Mouse (Mus musculus): ENCODE data around the gene Ccnd1. TPM values are rescaled to one million over a fixed set of nuclear protein-coding genes. Genes with fewer than 3 reads are reported as not detected.

The Ccnd1 gene
- polyA plus RNA-seq, 1 experiment from 2014 or later, result 89.9 TPM

- H3K4me1 ChIP-seq (replicated peaks), result peaks cover 42% of the 10 kb centered on the region
- under 1% methylated on average over 32 of the region's 32 CpGs for WGBS
Observed at GRCm38 (mm10) chr7:144938661-144939343, 923 bp downstream of the Ccnd1 start.

GRCm38 (mm10) chr7:144937899-144938517, 1.7 kb downstream of the Ccnd1 start:
- Histone ChIP-seq H3K36me3 (peaks cover 43% of the 10 kb centered on the region), H3K4me1 (replicated peaks) (peaks cover 35% of the 10 kb centered on the region), H3K4me3 (peak overlapping the region; percentile 67), H3K27ac (ENCODE audit: poor library complexity, severe bottlenecking) (peak overlapping the region; percentile 95), H3K27me3 (replicated peaks) (no peaks in the 10 kb centered on the region), H3K4me2 (peak overlapping the region; percentile 96), H3K9ac (peak overlapping the region; percentile 88), H3K9me3 (replicated peaks) (no peaks in the 10 kb centered on the region)
- ATAC-seq (ENCODE audit: insufficient number of reproducible peaks, low FRiP score), result no peak
- WGBS, result 1% methylated on average over 39 of the region's 39 CpGs

More at GRCm38 (mm10) chr7:144938661-144939343, 923 bp downstream of the Ccnd1 start:
- peak overlapping the region; percentile 96 for H3K4me2 ChIP-seq
- no peak for ATAC-seq (ENCODE audit: insufficient number of reproducible peaks, low FRiP score)
- no peaks in the 10 kb centered on the region for H3K27me3 ChIP-seq (replicated peaks)
- H3K4me3 ChIP-seq, result peak overlapping the region; percentile 67
- peaks cover 35% of the 10 kb centered on the region for H3K36me3 ChIP-seq
- peak overlapping the region; percentile 88 for H3K9ac ChIP-seq
- H3K27ac ChIP-seq (ENCODE audit: poor library complexity, severe bottlenecking), result peak overlapping the region; percentile 95
- H3K9me3 ChIP-seq (replicated peaks), result no peaks in the 10 kb centered on the region

DNA sequence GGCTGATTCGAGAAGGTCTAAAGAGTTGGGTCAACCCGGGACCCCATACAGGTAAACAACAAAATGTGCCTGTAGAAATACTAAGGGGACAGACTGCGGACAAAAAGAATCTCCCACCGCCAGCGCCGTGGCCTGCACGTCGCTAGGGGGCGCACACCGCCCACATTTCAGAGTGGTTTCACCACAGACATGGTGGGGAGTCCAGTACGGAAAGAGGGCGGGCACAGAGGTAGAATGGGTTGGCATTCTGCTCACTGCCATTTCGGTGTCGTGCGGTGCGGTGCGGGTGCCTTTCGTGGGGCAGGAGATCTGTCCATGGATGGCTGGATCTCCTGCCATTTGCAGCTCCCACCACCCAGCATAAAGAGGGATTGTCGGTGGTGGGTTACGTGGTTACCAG, 2.2 kb downstream of the Ccnd1 start:
- H3K4me3 ChIP-seq, result peak overlapping the region; percentile 67
- WGBS, result 2% methylated on average over 20 of the region's 20 CpGs
- ATAC-seq (ENCODE audit: insufficient number of reproducible peaks, low FRiP score), result 0 out of 2 replicates have a peak, but pooled peaks have one; percentile 17
- H3K27ac ChIP-seq (ENCODE audit: poor library complexity, severe bottlenecking), result peak overlapping the region; percentile 95
- H3K9ac ChIP-seq, result peak overlapping the region; percentile 88
- peaks cover 49% of the 10 kb centered on the region for H3K36me3 ChIP-seq
- H3K4me1 ChIP-seq (replicated peaks), result peaks cover 30% of the 10 kb centered on the region
- peak overlapping the region; percentile 96 for H3K4me2 ChIP-seq
- H3K9me3 ChIP-seq (replicated peaks), result no peaks in the 10 kb centered on the region
- no peaks in the 10 kb centered on the region for H3K27me3 ChIP-seq (replicated peaks)

GRCm38 (mm10) chr7:144936311-144936880, 3.3 kb downstream of the Ccnd1 start:
- Histone ChIP-seq H3K36me3 (peaks cover 54% of the 10 kb centered on the region), H3K9me3 (replicated peaks) (no peaks in the 10 kb centered on the region), H3K4me1 (replicated peaks) (peaks cover 24% of the 10 kb centered on the region), H3K4me3 (no peak overlapping the region), H3K27me3 (replicated peaks) (no peaks in the 10 kb centered on the region), H3K4me2 (no peak overlapping the region), H3K9ac (no peak overlapping the region), H3K27ac (ENCODE audit: poor library complexity, severe bottlenecking) (no peak overlapping the region)
- 76% methylated on average over 4 of the region's 4 CpGs for WGBS
- ATAC-seq (ENCODE audit: insufficient number of reproducible peaks, low FRiP score), result no peak

GRCm38 (mm10) chr7:144935563-144935962, 4.2 kb downstream of the Ccnd1 start:
- Histone ChIP-seq H3K4me1 (replicated peaks) (peaks cover 23% of the 10 kb centered on the region), H3K9me3 (replicated peaks) (no peaks in the 10 kb centered on the region), H3K36me3 (peaks cover 62% of the 10 kb centered on the region), H3K9ac (no peak overlapping the region), H3K4me2 (no peak overlapping the region), H3K27ac (ENCODE audit: poor library complexity, severe bottlenecking) (no peak overlapping the region), H3K27me3 (replicated peaks) (no peaks in the 10 kb centered on the region), H3K4me3 (no peak overlapping the region)
- WGBS, result 47% methylated on average over 5 of the region's 5 CpGs
- ATAC-seq (ENCODE audit: insufficient number of reproducible peaks, low FRiP score), result no peak

DNA sequence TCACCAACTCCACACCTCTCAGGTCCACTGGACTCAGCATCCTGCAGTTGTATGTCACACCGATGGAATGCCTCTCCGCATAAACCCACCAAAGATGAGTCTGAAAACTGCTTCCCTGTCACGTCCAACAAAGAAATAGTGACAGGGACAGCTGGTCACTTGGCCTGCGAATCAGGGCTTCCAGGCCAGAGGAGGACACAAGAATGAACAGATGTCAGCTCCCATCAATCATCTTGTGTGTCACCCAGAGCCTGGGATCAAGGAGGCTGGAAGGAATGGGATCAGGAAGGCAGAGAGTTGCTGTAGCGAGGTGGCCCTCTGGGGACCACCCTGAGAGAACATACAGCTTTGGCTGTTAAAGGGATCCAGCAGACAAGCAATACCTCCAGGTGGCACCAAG, 4.8 kb downstream of the Ccnd1 start:
- Histone ChIP-seq H3K4me3 (no peak overlapping the region), H3K4me2 (no peak overlapping the region), H3K27me3 (replicated peaks) (no peaks in the 10 kb centered on the region), H3K4me1 (replicated peaks) (peaks cover 16% of the 10 kb centered on the region), H3K27ac (ENCODE audit: poor library complexity, severe bottlenecking) (no peak overlapping the region), H3K9ac (no peak overlapping the region), H3K36me3 (peaks cover 67% of the 10 kb centered on the region), H3K9me3 (replicated peaks) (no peaks in the 10 kb centered on the region)
- ATAC-seq (ENCODE audit: insufficient number of reproducible peaks, low FRiP score), result no peak
- 80% methylated on average over 5 of the region's 5 CpGs for WGBS

- 85% methylated on average over 8 of the region's 8 CpGs for WGBS
- no peak overlapping the region for H3K27ac ChIP-seq (ENCODE audit: poor library complexity, severe bottlenecking)
- no peaks in the 10 kb centered on the region for H3K27me3 ChIP-seq (replicated peaks)
- no peak overlapping the region for H3K4me3 ChIP-seq
- no peak for ATAC-seq (ENCODE audit: insufficient number of reproducible peaks, low FRiP score)
- no peaks in the 10 kb centered on the region for H3K9me3 ChIP-seq (replicated peaks)
- H3K36me3 ChIP-seq, result peaks cover 67% of the 10 kb centered on the region
- H3K4me1 ChIP-seq (replicated peaks), result peaks cover 16% of the 10 kb centered on the region
- no peak overlapping the region for H3K9ac ChIP-seq
- no peak overlapping the region for H3K4me2 ChIP-seq
Observed at GRCm38 (mm10) chr7:144933796-144934195, 5.9 kb downstream of the Ccnd1 start.

DNA sequence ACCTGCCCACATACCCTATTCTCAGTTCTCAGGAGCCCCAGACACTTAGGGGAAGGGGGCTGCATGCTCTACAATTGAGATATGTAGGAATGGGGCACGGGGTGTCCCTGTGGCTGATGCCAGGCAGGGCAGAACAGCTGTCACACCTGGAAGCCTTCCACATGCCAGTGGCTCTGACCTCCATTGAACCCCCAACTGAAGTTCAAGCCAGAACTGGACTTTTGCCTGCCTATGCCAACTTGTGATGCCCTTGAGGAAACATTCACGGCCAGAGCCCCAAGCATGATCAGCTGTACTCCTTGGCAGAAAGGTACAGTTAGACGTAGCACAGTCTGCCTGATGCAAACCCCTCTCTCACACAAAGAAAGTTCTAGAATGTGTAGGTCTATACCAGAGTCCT, 6.4 kb downstream of the Ccnd1 start:
- 84% methylated on average over 3 of the region's 3 CpGs for WGBS
- Histone ChIP-seq H3K9ac (no peak overlapping the region), H3K4me3 (no peak overlapping the region), H3K27me3 (replicated peaks) (no peaks in the 10 kb centered on the region), H3K4me1 (replicated peaks) (peaks cover 18% of the 10 kb centered on the region), H3K9me3 (replicated peaks) (no peaks in the 10 kb centered on the region), H3K4me2 (no peak overlapping the region), H3K36me3 (peaks cover 67% of the 10 kb centered on the region), H3K27ac (ENCODE audit: poor library complexity, severe bottlenecking) (no peak overlapping the region)
- no peak for ATAC-seq (ENCODE audit: insufficient number of reproducible peaks, low FRiP score)

- Histone ChIP-seq H3K27me3 (replicated peaks) (no peaks in the 10 kb centered on the region), H3K36me3 (peaks cover 69% of the 10 kb centered on the region), H3K9ac (no peak overlapping the region), H3K4me1 (replicated peaks) (peaks cover 24% of the 10 kb centered on the region), H3K4me3 (no peak overlapping the region), H3K27ac (ENCODE audit: poor library complexity, severe bottlenecking) (no peak overlapping the region), H3K9me3 (replicated peaks) (no peaks in the 10 kb centered on the region), H3K4me2 (no peak overlapping the region)
- ATAC-seq (ENCODE audit: insufficient number of reproducible peaks, low FRiP score), result no peak
- 79% methylated on average over 18 of the region's 18 CpGs for WGBS
Observed at GRCm38 (mm10) chr7:144932389-144932937, 7.3 kb downstream of the Ccnd1 start.

DNA sequence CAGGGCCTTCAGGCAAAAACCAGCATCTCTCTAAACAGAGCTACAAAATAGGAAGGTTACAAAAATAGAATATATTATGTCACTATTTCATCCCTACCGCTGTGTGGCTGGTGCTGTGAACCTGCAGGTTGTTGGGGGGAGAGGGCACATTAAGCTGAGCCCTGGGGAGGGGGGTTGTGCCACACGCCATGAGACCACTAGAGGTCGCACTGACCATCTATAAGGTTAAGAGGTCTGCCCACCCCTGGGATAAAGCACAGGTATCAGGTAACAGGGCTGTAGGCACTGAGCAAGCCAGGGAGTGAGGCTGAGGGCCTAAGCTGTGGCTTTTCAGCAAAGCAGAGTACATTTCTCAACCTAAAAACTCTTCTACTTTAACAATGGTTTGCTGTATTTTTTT, 7.9 kb downstream of the Ccnd1 start:
- H3K4me1 ChIP-seq (replicated peaks), result peaks cover 19% of the 10 kb centered on the region
- ATAC-seq (ENCODE audit: insufficient number of reproducible peaks, low FRiP score), result no peak
- 10% methylated on average over 3 of the region's 3 CpGs for WGBS
- H3K36me3 ChIP-seq, result peaks cover 66% of the 10 kb centered on the region
- no peak overlapping the region for H3K4me3 ChIP-seq
- H3K9me3 ChIP-seq (replicated peaks), result no peaks in the 10 kb centered on the region
- H3K4me2 ChIP-seq, result no peak overlapping the region
- H3K27me3 ChIP-seq (replicated peaks), result no peaks in the 10 kb centered on the region
- no peak overlapping the region for H3K27ac ChIP-seq (ENCODE audit: poor library complexity, severe bottlenecking)
- H3K9ac ChIP-seq, result no peak overlapping the region

DNA sequence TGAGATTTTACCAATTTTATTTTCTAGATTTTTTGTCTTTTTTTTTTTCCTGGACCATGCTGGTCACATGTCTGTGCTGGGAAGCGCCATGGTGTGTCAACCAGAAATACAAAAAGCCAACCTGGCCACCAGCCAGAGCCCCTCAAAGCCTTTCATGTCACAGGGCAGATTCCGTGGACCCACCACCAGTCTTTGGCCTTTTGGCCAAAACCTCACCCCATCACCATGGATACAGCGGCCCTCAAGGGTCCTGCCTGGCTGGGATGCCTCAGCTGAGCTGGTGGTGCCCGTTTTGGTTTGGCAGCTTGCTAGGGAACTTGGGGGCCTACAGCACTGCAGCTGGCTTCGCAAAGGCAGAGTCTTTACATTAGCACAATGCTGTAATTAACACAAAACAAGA, 9.8 kb downstream of the Ccnd1 start:
- no peak overlapping the region for H3K27ac ChIP-seq (ENCODE audit: poor library complexity, severe bottlenecking)
- 72% methylated on average over 5 of the region's 5 CpGs for WGBS
- peaks cover 8% of the 10 kb centered on the region; the same call in 1 of the 2 replicates for H3K4me1 ChIP-seq (replicated peaks)
- H3K4me3 ChIP-seq, result no peak overlapping the region
- no peaks in the 10 kb centered on the region for H3K9me3 ChIP-seq (replicated peaks)
- H3K4me2 ChIP-seq, result no peak overlapping the region
- no peaks in the 10 kb centered on the region for H3K27me3 ChIP-seq (replicated peaks)
- H3K36me3 ChIP-seq, result peaks cover 48% of the 10 kb centered on the region
- no peak for ATAC-seq (ENCODE audit: insufficient number of reproducible peaks, low FRiP score)
- H3K9ac ChIP-seq, result no peak overlapping the region

All from heart, embryonic 12.5 days (tissue).